Mouse (Mus musculus) hindbrain, embryonic 10.5 days (tissue): Measurements from ENCODE around the gene Trpm1. TPM values are rescaled to one million over a fixed set of nuclear protein-coding genes. Genes with fewer than 3 reads are reported as not detected.

Experiments used
- DNase-seq: peaks from one replicate; pipeline ENCODE4 v3.0.0-alpha.2; 2017; ENCODE audit warnings: low spot score
- H3K27ac ChIP-seq: fragments of 300-500 bp; sonication (generic); 2 replicates; pipeline ENCODE4 v1.5.1; 2016; ENCODE audit warnings: mild to moderate bottlenecking, moderate library complexity
- H3K27me3 ChIP-seq: fragments of 300-500 bp; sonication (generic); 2 replicates; pipeline ENCODE4 v1.6.1; 2016; ENCODE audit warnings: mild to moderate bottlenecking; ENCODE audit not compliant: poor library complexity, insufficient read depth, severe bottlenecking
- H3K36me3 ChIP-seq: fragments of 300-500 bp; sonication (generic); 2 replicates; pipeline ENCODE4 v1.6.1; 2016; ENCODE audit warnings: mild to moderate bottlenecking, moderate library complexity
- H3K4me1 ChIP-seq: fragments of 300-500 bp; sonication (generic); replicated peaks from 2 replicates; pipeline ENCODE4 v1.6.1; 2016; ENCODE audit warnings: mild to moderate bottlenecking
- H3K4me3 ChIP-seq: fragments of 300-500 bp; sonication (generic); 2 replicates; pipeline ENCODE4 v1.5.1; 2016; ENCODE audit warnings: mild to moderate bottlenecking, moderate library complexity
- H3K9me3 ChIP-seq: fragments of 300-500 bp; sonication (generic); 2 replicates; pipeline ENCODE4 v1.6.1; 2016; ENCODE audit warnings: mild to moderate bottlenecking, moderate library complexity
- WGBS: fragments of 180-500 bp; shearing (Covaris S2); methylation state at CpG from one replicate; pipeline ENCODE4 v1.1.7; 2016; 5-methylcytosine and 5-hydroxymethylcytosine counted together
- polyA plus RNA-seq: library from polyadenylated mRNA; unstranded; fragments of >200 nt; fragmentation: Nextera tagmentation; extraction: Ambion mirVana; gene quantifications from 2 replicates; pipeline ENCODE4 v1.2.1, GENCODE M21; 2016

Gene Trpm1
- polyA plus RNA-seq, 1 experiment from 2014 or later = 2.0 TPM

GRCm38 (mm10) chr7:64179310-64179709 lies 25.7 kb downstream of the Trpm1 start:
- no peak overlapping the region for H3K27ac ChIP-seq
- no peaks in the 10 kb centered on the region for H3K4me1 ChIP-seq
- no peaks in the 10 kb centered on the region for H3K36me3 ChIP-seq
- peaks cover 4% of the 10 kb centered on the region; the same call in 1 of the 2 replicates for H3K27me3 ChIP-seq
- H3K9me3 ChIP-seq = no peaks in the 10 kb centered on the region
- DNase-seq = no peak
- 88% methylated on average over 4 of the region's 4 CpGs for WGBS
- H3K4me3 ChIP-seq = no peak overlapping the region

- Histone ChIP-seq H3K4me3 (no peak overlapping the region), H3K27ac (peak overlapping the region; percentile 53; the same call in 1 of the 2 replicates), H3K4me1 (peaks cover 11% of the 10 kb centered on the region), H3K9me3 (no peaks in the 10 kb centered on the region), H3K36me3 (no peaks in the 10 kb centered on the region), H3K27me3 (peaks cover 7% of the 10 kb centered on the region; the same call in 1 of the 2 replicates)
- no peak for DNase-seq
- 42% methylated on average over 10 of the region's 10 CpGs for WGBS
Measured at GRCm38 (mm10) chr7:64185203-64185931, 31.7 kb downstream of the Trpm1 start.

GRCm38 (mm10) chr7:64185932-64186312 lies 32.3 kb downstream of the Trpm1 start:
- H3K9me3 ChIP-seq = no peaks in the 10 kb centered on the region
- H3K4me1 ChIP-seq = peaks cover 11% of the 10 kb centered on the region
- H3K36me3 ChIP-seq = no peaks in the 10 kb centered on the region
- no peak for DNase-seq
- H3K27ac ChIP-seq = no peak overlapping the region
- 85% methylated on average over 3 of the region's 3 CpGs for WGBS
- H3K4me3 ChIP-seq = no peak overlapping the region
- H3K27me3 ChIP-seq = peaks cover 7% of the 10 kb centered on the region; the same call in 1 of the 2 replicates

- no peak for DNase-seq
- Histone ChIP-seq H3K36me3 (no peaks in the 10 kb centered on the region), H3K4me3 (no peak overlapping the region), H3K4me1 (peaks cover 14% of the 10 kb centered on the region), H3K27me3 (no peaks in the 10 kb centered on the region), H3K27ac (peak overlapping the region; percentile 30; the same call in 1 of the 2 replicates), H3K9me3 (no peaks in the 10 kb centered on the region)
- WGBS = 78% methylated on average over 14 of the region's 14 CpGs
Measured at GRCm38 (mm10) chr7:64192261-64192943, 38.8 kb downstream of the Trpm1 start.

GRCm38 (mm10) chr7:64193476-64193875 lies 39.8 kb downstream of the Trpm1 start:
- no peak for DNase-seq
- Histone ChIP-seq H3K4me3 (no peak overlapping the region), H3K4me1 (peaks cover 14% of the 10 kb centered on the region), H3K9me3 (no peaks in the 10 kb centered on the region), H3K27ac (no peak overlapping the region; the same call in 1 of the 2 replicates), H3K27me3 (no peaks in the 10 kb centered on the region), H3K36me3 (no peaks in the 10 kb centered on the region)
- WGBS = 42% methylated on average over 5 of the region's 5 CpGs

- no peak for DNase-seq
- no peak overlapping the region for H3K27ac ChIP-seq
- WGBS = 81% methylated on average over 3 of the region's 3 CpGs
- peaks cover 14% of the 10 kb centered on the region for H3K4me1 ChIP-seq
- H3K4me3 ChIP-seq = no peak overlapping the region
- no peaks in the 10 kb centered on the region for H3K36me3 ChIP-seq
- H3K27me3 ChIP-seq = no peaks in the 10 kb centered on the region
- no peaks in the 10 kb centered on the region for H3K9me3 ChIP-seq
Measured at GRCm38 (mm10) chr7:64196114-64196513, 42.5 kb downstream of the Trpm1 start.

GRCm38 (mm10) chr7:64208700-64209099 lies 55.1 kb downstream of the Trpm1 start:
- no peak overlapping the region for H3K27ac ChIP-seq
- 76% methylated on average over 5 of the region's 5 CpGs for WGBS
- no peak for DNase-seq
- peaks cover 6% of the 10 kb centered on the region; the same call in 1 of the 2 replicates for H3K4me1 ChIP-seq
- H3K27me3 ChIP-seq = no peaks in the 10 kb centered on the region
- no peaks in the 10 kb centered on the region for H3K36me3 ChIP-seq
- no peak overlapping the region for H3K4me3 ChIP-seq
- H3K9me3 ChIP-seq = no peaks in the 10 kb centered on the region

GRCm38 (mm10) chr7:64212870-64213269 lies 59.2 kb downstream of the Trpm1 start:
- no peaks in the 10 kb centered on the region for H3K27me3 ChIP-seq
- no peak overlapping the region for H3K27ac ChIP-seq
- 88% methylated on average over 4 of the region's 4 CpGs for WGBS
- no peak overlapping the region for H3K4me3 ChIP-seq
- no peaks in the 10 kb centered on the region for H3K36me3 ChIP-seq
- no peaks in the 10 kb centered on the region for H3K9me3 ChIP-seq
- H3K4me1 ChIP-seq = peaks cover 6% of the 10 kb centered on the region; the same call in 1 of the 2 replicates
- DNase-seq = no peak

GRCm38 (mm10) chr7:64214066-64214465 lies 60.4 kb downstream of the Trpm1 start:
- no peaks in the 10 kb centered on the region for H3K9me3 ChIP-seq
- no peaks in the 10 kb centered on the region for H3K27me3 ChIP-seq
- peaks cover 6% of the 10 kb centered on the region; the same call in 1 of the 2 replicates for H3K4me1 ChIP-seq
- H3K4me3 ChIP-seq = no peak overlapping the region
- H3K36me3 ChIP-seq = no peaks in the 10 kb centered on the region
- WGBS = 68% methylated on average over 4 of the region's 4 CpGs
- H3K27ac ChIP-seq = no peak overlapping the region
- DNase-seq = no peak

GRCm38 (mm10) chr7:64215613-64216012 lies 62.0 kb downstream of the Trpm1 start:
- H3K4me1 ChIP-seq = no peaks in the 10 kb centered on the region
- no peaks in the 10 kb centered on the region for H3K36me3 ChIP-seq
- H3K9me3 ChIP-seq = no peaks in the 10 kb centered on the region
- no peak overlapping the region for H3K4me3 ChIP-seq
- no peak for DNase-seq
- H3K27me3 ChIP-seq = no peaks in the 10 kb centered on the region
- H3K27ac ChIP-seq = no peak overlapping the region
- WGBS = 85% methylated on average over 4 of the region's 4 CpGs

- Histone ChIP-seq H3K4me1 (no peaks in the 10 kb centered on the region), H3K27me3 (no peaks in the 10 kb centered on the region), H3K27ac (no peak overlapping the region), H3K36me3 (no peaks in the 10 kb centered on the region), H3K4me3 (no peak overlapping the region), H3K9me3 (no peaks in the 10 kb centered on the region)
- 89% methylated on average over 7 of the region's 7 CpGs for WGBS
- DNase-seq = no peak
Measured at GRCm38 (mm10) chr7:64217428-64217827, 63.8 kb downstream of the Trpm1 start.

- WGBS = 86% methylated on average over 7 of the region's 7 CpGs
- H3K27ac ChIP-seq = no peak overlapping the region
- H3K4me3 ChIP-seq = no peak overlapping the region
- DNase-seq = no peak
- no peaks in the 10 kb centered on the region for H3K9me3 ChIP-seq
- no peaks in the 10 kb centered on the region for H3K36me3 ChIP-seq
- H3K27me3 ChIP-seq = no peaks in the 10 kb centered on the region
- H3K4me1 ChIP-seq = no peaks in the 10 kb centered on the region
Measured at GRCm38 (mm10) chr7:64219765-64220164, 66.1 kb downstream of the Trpm1 start.

GRCm38 (mm10) chr7:64223215-64223614 lies 69.6 kb downstream of the Trpm1 start:
- no peaks in the 10 kb centered on the region for H3K9me3 ChIP-seq
- H3K36me3 ChIP-seq = no peaks in the 10 kb centered on the region
- H3K27me3 ChIP-seq = no peaks in the 10 kb centered on the region
- DNase-seq = no peak
- no peak overlapping the region for H3K27ac ChIP-seq
- WGBS = 91% methylated on average over 5 of the region's 5 CpGs
- H3K4me1 ChIP-seq = peaks cover 5% of the 10 kb centered on the region; the same call in 1 of the 2 replicates
- no peak overlapping the region for H3K4me3 ChIP-seq
